Comparison of ENCODE assay signal across 8 mouse cellular contexts in genomic region chr13:103096346-103097150, GRCm38 (mm10).
A peak's percentile ranks its signal among the peaks of the same experiment; 100 is the strongest.
DNase-seq lines count a peak whose midpoint lies in the region; ATAC-seq and TF ChIP-seq lines count a peak whose summit lies in the region.

No protein-coding gene starts in this region.

- peak; percentile 11 for DNase-seq in cerebellum, adult 11-12 months
- DNase-seq in heart, postnatal 10 days: peak; percentile 84 to 85
- DNase-seq in kidney, postnatal 36 days: peak; percentile 45 to 61
- DNase-seq in liver, embryonic 11.5 days (ENCODE audit: low spot score): peak; percentile 46
- DNase-seq in midbrain, postnatal 0 days (ENCODE audit: low spot score): peak; percentile 89

- H3K36me3 ChIP-seq in forebrain, embryonic 15.5 days: no peaks in the 10 kb centered on the region
- H3K36me3 ChIP-seq in liver, embryonic 11.5 days (ENCODE audit: control insufficient read depth, insufficient read depth, low read length): no peaks in the 10 kb centered on the region
- no peaks in the 10 kb centered on the region for H3K36me3 ChIP-seq in midbrain, postnatal 0 days (ENCODE audit: insufficient read depth, low read length)
- no peaks in the 10 kb centered on the region for H3K36me3 ChIP-seq in testis, adult 2 months (ENCODE audit: control insufficient read depth, insufficient read depth, low read length)

- TF ChIP-seq CTCF in midbrain, postnatal 0 days (IDR thresholded peaks at IDR 0.05): peak; percentile 70
- TF ChIP-seq CTCF in testis, adult 2 months (IDR thresholded peaks at IDR 0.05; ENCODE audit: control insufficient read depth, insufficient read depth, insufficient replicate concordance, low read depth, low read length): no peak

- intact Hi-C loops in heart, postnatal 10 days (cut with DNase I): no loop called here

- peak overlapping the region; percentile 47 for H3K4me3 ChIP-seq in forebrain, embryonic 15.5 days
- peak overlapping the region; percentile 45 for H3K4me3 ChIP-seq in liver, embryonic 11.5 days (ENCODE audit: low read depth, low read length)
- H3K4me3 ChIP-seq in midbrain, postnatal 0 days (ENCODE audit: low read depth, low read length): peak overlapping the region; percentile 35
- peak overlapping the region; percentile 60 for H3K4me3 ChIP-seq in testis, adult 2 months (ENCODE audit: control insufficient read depth, low read depth, low read length)

- TF ChIP-seq POLR2A in testis, adult 2 months (IDR thresholded peaks at IDR 0.05; ENCODE audit: control insufficient read depth, low read depth, low read length): no peak

- no peaks in the 10 kb centered on the region for H3K9me3 ChIP-seq in forebrain, embryonic 15.5 days
- no peaks in the 10 kb centered on the region for H3K9me3 ChIP-seq in liver, embryonic 11.5 days (ENCODE audit: control insufficient read depth, low read length)
- no peaks in the 10 kb centered on the region for H3K9me3 ChIP-seq in midbrain, postnatal 0 days (ENCODE audit: low read length)

- peaks cover 14% of the 10 kb centered on the region for H3K4me1 ChIP-seq in forebrain, embryonic 15.5 days
- 0 out of 2 replicates have a peak, but pooled peaks cover 3% of the 10 kb centered on the region for H3K4me1 ChIP-seq in liver, embryonic 11.5 days (replicated peaks; ENCODE audit: control insufficient read depth, insufficient read depth, low read length)
- peaks cover 2% of the 10 kb centered on the region; the same call in 1 of the 2 replicates for H3K4me1 ChIP-seq in midbrain, postnatal 0 days (ENCODE audit: insufficient read depth, low read length)
- no peaks in the 10 kb centered on the region; the same call in 1 of the 2 replicates for H3K4me1 ChIP-seq in testis, adult 2 months (ENCODE audit: control insufficient read depth, insufficient read depth, low read length)

- no peak overlapping the region for H3K27ac ChIP-seq in forebrain, embryonic 15.5 days (replicated peaks)
- H3K27ac ChIP-seq in liver, embryonic 11.5 days (ENCODE audit: low read depth, low read length): no peak overlapping the region
- peak overlapping the region; percentile 43 for H3K27ac ChIP-seq in midbrain, postnatal 0 days (ENCODE audit: low read depth, low read length)
- H3K27ac ChIP-seq in testis, adult 2 months (ENCODE audit: control insufficient read depth, insufficient read depth, low read depth, low read length): no peak overlapping the region

- H3K9ac ChIP-seq in forebrain, embryonic 15.5 days (replicated peaks): peak overlapping the region; percentile 37
- H3K9ac ChIP-seq in liver, embryonic 11.5 days (ENCODE audit: low read depth, low read length): no peak overlapping the region; the same call in 1 of the 2 replicates
- H3K9ac ChIP-seq in midbrain, postnatal 0 days (replicated peaks; ENCODE audit: low read length, poor library complexity, severe bottlenecking): peak overlapping the region; percentile 40

- peak overlapping the region; percentile 82 for H3K4me2 ChIP-seq in forebrain, embryonic 15.5 days (replicated peaks)
- peak overlapping the region; percentile 77 for H3K4me2 ChIP-seq in liver, embryonic 11.5 days
- peak overlapping the region; percentile 74 for H3K4me2 ChIP-seq in midbrain, postnatal 0 days (ENCODE audit: low read depth, low read length, poor library complexity, severe bottlenecking)

- 6% methylated on average over 28 of the region's 28 CpGs for WGBS in forebrain, embryonic 15.5 days
- 3% methylated on average over 28 of the region's 28 CpGs for WGBS in liver, embryonic 11.5 days
- 4% methylated on average over 28 of the region's 28 CpGs for WGBS in midbrain, postnatal 0 days

- H3K27me3 ChIP-seq in forebrain, embryonic 15.5 days: peaks cover 14% of the 10 kb centered on the region; the same call in 1 of the 2 replicates
- 0 out of 2 replicates have a peak, but pooled peaks cover 5% of the 10 kb centered on the region for H3K27me3 ChIP-seq in liver, embryonic 11.5 days (replicated peaks; ENCODE audit: control insufficient read depth, insufficient read depth, low read length)
- no peaks in the 10 kb centered on the region for H3K27me3 ChIP-seq in midbrain, postnatal 0 days (ENCODE audit: insufficient read depth, low read length)
- H3K27me3 ChIP-seq in testis, adult 2 months (ENCODE audit: control insufficient read depth, insufficient read depth, low read length): no peaks in the 10 kb centered on the region

- peak; percentile 23 for ATAC-seq in CD4-positive, CD25-positive, alpha-beta regulatory T cell, adult 4 months
- peak; percentile 96 for ATAC-seq in forebrain, embryonic 15.5 days (replicated peaks)
- peak; percentile 71 for ATAC-seq in liver, embryonic 11.5 days (replicated peaks; ENCODE audit: low FRiP score)
- peak; percentile 96 for ATAC-seq in midbrain, postnatal 0 days (ENCODE audit: low FRiP score)

Comparison
In these comparisons a context has a peak if more than half of its experiments do, and no peak if none do; other contexts are left out.
1. ATAC-seq: peak in every context shown above with its lines; median percentile 96 in forebrain, embryonic 15.5 days; 96 in midbrain, postnatal 0 days; 71 in liver, embryonic 11.5 days; 23 in CD4-positive, CD25-positive, alpha-beta regulatory T cell, adult 4 months.
2. DNase-seq: peak in every context shown above with its lines; median percentile 89 in midbrain, postnatal 0 days; 84 in heart, postnatal 10 days; 53 in kidney, postnatal 36 days; 46 in liver, embryonic 11.5 days; 11 in cerebellum, adult 11-12 months.